Mouse (Mus musculus) midbrain, embryonic 10.5 days (tissue): Measurements from ENCODE around the gene Zscan10. TPM values are rescaled to one million over a fixed set of nuclear protein-coding genes. Genes with fewer than 3 reads are reported as not detected.

Source experiments
- DNase-seq: peaks from one replicate; pipeline ENCODE4 v3.0.0-alpha.2; 2017; ENCODE audit warnings: low spot score
- H3K27ac ChIP-seq: fragments of 300-500 bp; sonication (generic); replicated peaks from 2 replicates; pipeline ENCODE4 v1.5.1; 2016; ENCODE audit warnings: mild to moderate bottlenecking
- H3K27me3 ChIP-seq: fragments of 300-500 bp; sonication (generic); 2 replicates; pipeline ENCODE4 v1.6.1; 2016; ENCODE audit warnings: low read depth, mild to moderate bottlenecking; ENCODE audit not compliant: poor library complexity, severe bottlenecking
- H3K36me3 ChIP-seq: fragments of 300-500 bp; sonication (generic); 2 replicates; pipeline ENCODE4 v1.6.1; 2016; ENCODE audit warnings: mild to moderate bottlenecking, moderate library complexity
- H3K4me1 ChIP-seq: fragments of 300-500 bp; sonication (generic); 2 replicates; pipeline ENCODE4 v1.6.1; 2016
- H3K4me3 ChIP-seq: fragments of 300-500 bp; sonication (generic); 2 replicates; pipeline ENCODE4 v1.5.1; 2016; ENCODE audit warnings: mild to moderate bottlenecking, moderate library complexity
- H3K9me3 ChIP-seq: fragments of 300-500 bp; sonication (generic); replicated peaks from 2 replicates; pipeline ENCODE4 v1.6.1; 2016; ENCODE audit warnings: mild to moderate bottlenecking
- WGBS: fragments of 180-500 bp; shearing (Covaris S2); methylation state at CpG from one replicate; pipeline ENCODE4 v1.1.7; 2016; 5-methylcytosine and 5-hydroxymethylcytosine counted together
- polyA plus RNA-seq: library from polyadenylated mRNA; unstranded; fragments of >200 nt; fragmentation: Nextera tagmentation; extraction: Ambion mirVana; gene quantifications from 2 replicates; pipeline ENCODE4 v1.2.1, GENCODE M21; 2016

Zscan10 gene
- polyA plus RNA-seq, 1 experiment from 2014 or later, result 0.12 TPM

DNA sequence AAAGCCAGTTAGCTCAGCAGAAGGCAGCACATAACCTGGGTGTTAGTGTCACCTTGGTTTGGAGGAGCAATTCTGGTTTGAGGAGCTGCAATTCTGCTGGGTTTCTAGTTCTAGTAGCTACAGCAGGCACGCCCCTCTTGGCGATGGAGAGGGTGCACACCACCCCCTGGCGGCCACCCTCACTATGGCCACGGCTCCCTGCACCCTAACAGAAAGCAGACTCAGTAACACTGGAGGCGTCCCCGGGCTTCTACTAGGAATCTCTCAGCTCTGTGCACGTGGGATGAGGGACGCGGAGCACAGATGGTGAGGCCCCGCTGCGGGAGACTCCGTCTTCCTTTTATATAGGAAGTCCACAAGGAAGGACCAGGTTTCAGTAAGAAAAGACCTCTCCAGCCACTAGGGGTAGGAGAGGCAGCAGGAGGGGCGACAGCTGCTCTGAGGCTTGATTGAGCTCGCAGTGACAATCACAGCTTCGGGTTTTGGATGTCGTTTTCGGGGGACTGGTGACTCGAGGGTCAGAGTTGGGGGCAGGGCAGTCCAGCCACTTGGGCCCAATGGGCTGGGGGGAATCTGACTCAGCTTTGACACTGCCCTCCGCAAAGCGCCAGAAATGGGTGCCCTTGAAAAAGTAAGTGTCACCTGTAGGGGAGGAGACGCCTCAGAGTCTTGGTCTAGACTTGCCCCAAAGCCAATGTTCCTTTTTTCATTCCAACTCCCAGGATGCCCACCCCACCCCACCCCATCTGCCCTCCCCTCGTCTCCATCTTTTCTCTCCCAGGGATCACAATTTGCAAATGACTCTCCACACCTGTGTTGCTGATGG, 29.8 kb downstream of the Zscan10 start:
- Histone ChIP-seq H3K27ac (no peak overlapping the region; the same call in 1 of the 2 replicates), H3K4me1 (peaks cover 13% of the 10 kb centered on the region), H3K4me3 (peak overlapping the region; percentile 40), H3K9me3 (no peaks in the 10 kb centered on the region), H3K36me3 (no peaks in the 10 kb centered on the region), H3K27me3 (peaks cover 11% of the 10 kb centered on the region)
- 15% methylated on average over 22 of the region's 22 CpGs for WGBS
- peak; percentile 77 for DNase-seq

- DNase-seq, result no peak
- no peaks in the 10 kb centered on the region for H3K36me3 ChIP-seq
- 82% methylated on average over 8 of the region's 8 CpGs for WGBS
- no peaks in the 10 kb centered on the region for H3K9me3 ChIP-seq
- H3K4me1 ChIP-seq, result peaks cover 13% of the 10 kb centered on the region
- no peak overlapping the region for H3K27ac ChIP-seq
- no peak overlapping the region for H3K4me3 ChIP-seq
- H3K27me3 ChIP-seq, result peaks cover 11% of the 10 kb centered on the region
Observed at GRCm38 (mm10) chr17:23631241-23631640, 30.6 kb downstream of the Zscan10 start.

DNA sequence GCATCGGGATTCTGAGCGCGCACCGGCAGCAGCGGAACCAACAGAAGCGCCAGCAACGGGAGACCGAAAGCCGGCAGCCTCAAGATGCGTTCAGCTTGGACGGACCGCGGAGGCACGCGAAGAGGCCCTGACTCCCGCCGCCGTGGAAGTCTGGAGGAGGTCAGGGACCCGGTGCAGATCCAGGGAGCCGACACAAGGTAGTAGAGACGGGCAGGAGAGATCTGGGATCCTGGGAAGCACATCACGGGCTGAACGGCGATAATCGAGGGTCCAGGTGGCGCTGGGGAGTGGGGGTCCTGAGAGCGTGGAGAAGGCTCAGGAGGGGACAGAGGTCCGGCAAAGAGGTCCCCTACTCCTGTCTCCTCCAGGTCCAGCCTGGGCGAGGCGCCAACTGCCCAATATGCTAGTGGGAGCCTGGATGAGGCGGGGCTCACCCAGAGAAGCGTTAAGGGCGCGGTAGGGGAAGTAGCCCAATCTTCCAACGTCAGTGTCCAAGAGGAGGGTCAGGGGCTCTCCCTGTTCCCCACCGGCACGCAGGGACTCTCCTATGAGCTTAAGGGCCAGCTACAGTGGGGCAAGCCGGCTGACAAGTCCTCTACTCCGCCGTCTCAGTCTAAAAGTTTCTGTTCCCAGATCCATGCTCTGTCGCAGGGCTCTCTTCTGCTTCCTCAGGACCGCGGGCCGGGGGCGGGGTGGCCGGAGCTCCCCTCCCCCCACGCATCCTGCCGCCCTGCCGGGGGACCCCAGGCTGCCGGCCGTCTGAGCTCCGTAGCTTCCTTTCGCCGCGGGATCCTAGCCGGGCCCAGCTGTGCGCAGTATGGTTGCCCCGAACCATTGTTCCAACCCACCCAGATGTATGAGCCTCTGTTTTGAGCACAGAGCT, 44.2 kb downstream of the Zscan10 start, which contains the start of gene Mmp25:
Mmp25 (minus strand) TSS at position 665 of the 883 bp plus-strand sequence.
- Histone ChIP-seq H3K4me3 (peak within 1 kb of the TSS; percentile 55), H3K9me3 (peaks cover 8% of the 10 kb centered on the region; the same call in 1 of the 2 replicates), H3K4me1 (peaks cover 12% of the 10 kb centered on the region), H3K27me3 (peaks cover 44% of the 10 kb centered on the region), H3K27ac (peak within 1 kb of the TSS; percentile 64), H3K36me3 (no peaks in the 10 kb centered on the region)
- WGBS, result under 1% methylated on average over 58 of the region's 58 CpGs
- peak; percentile 51 for DNase-seq

DNA sequence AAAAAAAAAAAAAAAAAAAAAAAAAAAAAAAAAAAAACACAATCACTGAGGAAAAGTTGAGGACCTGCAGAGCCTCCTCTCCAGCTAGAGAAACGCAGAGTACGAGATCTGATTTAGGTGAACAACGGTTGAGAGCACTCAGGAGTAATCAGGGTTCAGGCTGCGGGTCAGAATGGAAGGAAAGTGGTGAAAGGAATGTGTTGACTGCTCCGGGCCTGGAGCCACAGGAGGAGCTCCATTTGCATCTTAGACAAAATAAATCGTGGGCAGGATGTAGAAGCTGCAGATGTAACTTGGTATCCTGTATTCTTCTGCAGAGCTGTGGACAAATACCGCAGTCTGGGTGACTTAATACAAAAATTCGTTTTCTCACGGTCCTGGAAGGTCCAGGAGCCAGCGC, 45.2 kb downstream of the Zscan10 start:
- DNase-seq, result no peak
- WGBS, result 26% methylated on average over 10 of the region's 10 CpGs
- peaks cover 8% of the 10 kb centered on the region; the same call in 1 of the 2 replicates for H3K9me3 ChIP-seq
- H3K27ac ChIP-seq, result no peak overlapping the region
- H3K27me3 ChIP-seq, result peaks cover 44% of the 10 kb centered on the region
- no peaks in the 10 kb centered on the region for H3K36me3 ChIP-seq
- peaks cover 12% of the 10 kb centered on the region for H3K4me1 ChIP-seq
- H3K4me3 ChIP-seq, result no peak overlapping the region

- Histone ChIP-seq H3K9me3 (no peaks in the 10 kb centered on the region), H3K27me3 (peaks cover 10% of the 10 kb centered on the region), H3K4me3 (no peak overlapping the region), H3K36me3 (no peaks in the 10 kb centered on the region), H3K4me1 (no peaks in the 10 kb centered on the region), H3K27ac (no peak overlapping the region)
- DNase-seq, result no peak
- WGBS, result 80% methylated on average over 6 of the region's 6 CpGs
Observed at GRCm38 (mm10) chr17:23651363-23651762, 50.7 kb downstream of the Zscan10 start.

DNA sequence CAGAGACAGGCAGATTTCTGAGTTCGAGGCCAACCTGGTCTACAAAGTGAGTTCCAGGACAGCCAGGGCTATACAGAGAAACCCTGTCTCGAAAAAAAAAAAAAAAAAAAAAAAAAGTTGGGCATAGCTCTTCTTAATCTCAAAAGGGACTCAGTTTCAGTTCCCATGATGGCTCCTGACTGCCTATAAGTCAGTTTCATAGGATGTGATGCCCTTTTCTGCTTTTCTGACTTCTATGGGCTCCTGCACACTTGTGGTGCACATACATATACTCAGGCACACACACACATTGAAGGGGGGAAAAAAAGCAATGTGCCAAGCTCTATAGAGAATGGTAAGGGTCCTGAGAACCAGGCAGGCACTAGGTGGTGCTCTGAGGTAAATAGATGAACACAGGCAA, 52.7 kb downstream of the Zscan10 start:
- Histone ChIP-seq H3K27me3 (no peaks in the 10 kb centered on the region), H3K36me3 (no peaks in the 10 kb centered on the region), H3K27ac (no peak overlapping the region), H3K9me3 (no peaks in the 10 kb centered on the region), H3K4me1 (no peaks in the 10 kb centered on the region), H3K4me3 (no peak overlapping the region)
- DNase-seq, result no peak
- WGBS, result 67% methylated on average over 2 of the region's 2 CpGs

DNA sequence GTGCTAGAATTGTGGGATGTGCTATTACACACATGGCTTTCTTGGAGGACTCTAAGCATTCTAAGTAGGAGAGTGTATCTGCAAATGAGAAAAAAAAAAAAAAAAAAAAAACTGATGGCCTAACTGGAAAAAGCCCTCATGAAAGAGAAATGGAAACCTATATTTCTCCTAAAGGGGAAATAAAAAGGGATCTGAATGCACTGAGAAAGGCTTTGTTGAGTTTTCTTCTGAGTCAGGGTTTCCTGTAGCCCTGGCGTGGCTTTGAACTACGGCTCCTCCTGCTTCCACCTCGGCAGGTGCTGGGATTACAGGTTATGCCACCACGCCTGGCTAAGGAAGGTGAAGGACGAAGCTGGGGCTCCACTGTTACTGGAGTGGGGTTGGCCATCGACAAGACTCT, 53.3 kb downstream of the Zscan10 start:
- Histone ChIP-seq H3K36me3 (no peaks in the 10 kb centered on the region), H3K9me3 (no peaks in the 10 kb centered on the region), H3K4me1 (no peaks in the 10 kb centered on the region), H3K4me3 (no peak overlapping the region), H3K27ac (no peak overlapping the region), H3K27me3 (peaks cover under 1% of the 10 kb centered on the region)
- no peak for DNase-seq
- WGBS, result 64% methylated on average over 6 of the region's 6 CpGs

GRCm38 (mm10) chr17:23654410-23654809, 53.8 kb downstream of the Zscan10 start:
- no peaks in the 10 kb centered on the region for H3K4me1 ChIP-seq
- H3K27me3 ChIP-seq, result peaks cover 5% of the 10 kb centered on the region
- DNase-seq, result no peak
- H3K27ac ChIP-seq, result no peak overlapping the region
- H3K4me3 ChIP-seq, result no peak overlapping the region
- no peaks in the 10 kb centered on the region for H3K36me3 ChIP-seq
- H3K9me3 ChIP-seq, result no peaks in the 10 kb centered on the region
- WGBS, result 70% methylated on average over 2 of the region's 2 CpGs

DNA sequence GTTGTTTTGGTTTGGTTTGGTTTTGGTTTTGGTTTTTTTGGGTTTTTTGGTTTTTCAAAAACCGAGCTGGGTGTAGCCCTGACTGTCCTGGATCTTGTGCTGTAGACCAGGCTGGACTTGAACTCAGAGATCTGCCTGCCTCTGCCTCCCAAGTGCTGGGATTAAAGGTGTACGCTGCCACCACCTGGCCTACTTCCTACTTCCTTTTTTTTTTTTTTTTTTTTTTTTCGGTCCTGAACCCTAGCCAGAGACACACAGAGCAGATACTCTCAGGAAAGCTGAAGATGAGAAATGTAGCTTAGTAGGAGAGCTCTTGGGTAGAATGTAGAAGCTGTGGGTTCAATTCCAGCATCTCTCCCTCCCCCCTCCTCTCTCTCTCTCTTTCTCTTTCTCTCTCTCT, 57.8 kb downstream of the Zscan10 start:
- Histone ChIP-seq H3K9me3 (no peaks in the 10 kb centered on the region), H3K27me3 (peaks cover 45% of the 10 kb centered on the region), H3K27ac (no peak overlapping the region), H3K36me3 (no peaks in the 10 kb centered on the region), H3K4me1 (peaks cover 5% of the 10 kb centered on the region), H3K4me3 (no peak overlapping the region)
- WGBS, result 80% methylated on average over 3 of the region's 3 CpGs
- no peak for DNase-seq

- no peak for DNase-seq
- no peaks in the 10 kb centered on the region for H3K9me3 ChIP-seq
- H3K27me3 ChIP-seq, result peaks cover 45% of the 10 kb centered on the region
- no peak within 1 kb of the TSS for H3K27ac ChIP-seq
- 6% methylated on average over 27 of the region's 27 CpGs for WGBS
- H3K36me3 ChIP-seq, result no peaks in the 10 kb centered on the region
- H3K4me1 ChIP-seq, result peaks cover 8% of the 10 kb centered on the region
- no peak within 1 kb of the TSS for H3K4me3 ChIP-seq
Observed at GRCm38 (mm10) chr17:23660117-23660875, 59.6 kb downstream of the Zscan10 start, which contains the start of gene Bicdl2. Gene Bicdl2 (plus strand): TSS chr17:23660506.
